Mouse (Mus musculus) CH12.LX (cell line): ENCODE measurements around the gene Kcnb1.

Source experiments
- CHD1 ChIP-seq: IDR thresholded peaks from 2 replicates; pipeline ENCODE4 v1.6.1; 2012; ENCODE audit warnings: low read depth, low read length, improper control_type of control experiment, inconsistent platforms
- CTCF ChIP-seq, 2 experiments: IDR thresholded peaks in 1 of 2; conservative IDR thresholded peaks in 1 of 2; 2 replicates each; pipeline ENCODE4 v1.5.1; 2011 to 2012; ENCODE audit warnings: low read depth in 2 of 2, low read length in 2 of 2, improper control_type of control experiment in 1 of 2, inconsistent platforms in 1 of 2, mild to moderate bottlenecking in 1 of 2, moderate library complexity in 1 of 2
- ELF1 ChIP-seq: IDR thresholded peaks from 2 replicates; pipeline ENCODE4 v1.6.1; 2014; ENCODE audit warnings: low read depth, mild to moderate bottlenecking, inconsistent platforms, low read length, improper control_type of control experiment
- EP300 ChIP-seq: IDR thresholded peaks from 2 replicates; pipeline ENCODE4 v1.6.1; 2011; ENCODE audit warnings: low read length, improper control_type of control experiment
- ETS1 ChIP-seq: conservative IDR thresholded peaks from 2 replicates; pipeline ENCODE4 v1.6.1; 2012; ENCODE audit warnings: low read depth, mild to moderate bottlenecking, inconsistent platforms, low read length, improper control_type of control experiment, moderate library complexity
- GABPA ChIP-seq: IDR thresholded peaks from 2 replicates; pipeline ENCODE4 v1.6.1; 2012; ENCODE audit warnings: low read depth, low read length, improper control_type of control experiment, inconsistent platforms; ENCODE audit not compliant: insufficient replicate concordance
- KAT2A ChIP-seq: IDR thresholded peaks from 2 replicates; pipeline ENCODE4 v1.6.1; 2012; ENCODE audit warnings: low read length, improper control_type of control experiment, inconsistent platforms; ENCODE audit not compliant: insufficient replicate concordance
- MAX ChIP-seq: IDR thresholded peaks from 2 replicates; pipeline ENCODE4 v1.6.1; 2011; ENCODE audit warnings: low read length, improper control_type of control experiment
- POLR2A ChIP-seq: IDR thresholded peaks from 2 replicates; pipeline ENCODE4 v1.6.1; 2011; ENCODE audit warnings: low read depth, mild to moderate bottlenecking, improper control_type of control experiment, low read length
- TCF12 ChIP-seq: IDR thresholded peaks from 2 replicates; pipeline ENCODE4 v1.6.1; 2014; ENCODE audit warnings: low read depth, mild to moderate bottlenecking, inconsistent platforms, low read length, improper control_type of control experiment
- UBTF ChIP-seq: IDR thresholded peaks from 2 replicates; pipeline ENCODE4 v1.6.1; 2012; ENCODE audit warnings: low read depth, mild to moderate bottlenecking, inconsistent platforms, low read length, improper control_type of control experiment, moderate library complexity
- USF1 ChIP-seq: IDR thresholded peaks from 2 replicates; pipeline ENCODE4 v1.6.1; 2014; ENCODE audit warnings: low read depth, mild to moderate bottlenecking, inconsistent platforms, low read length, improper control_type of control experiment
- ZC3H11A ChIP-seq: IDR thresholded peaks from 2 replicates; pipeline ENCODE4 v1.6.1; 2012; ENCODE audit warnings: low read depth, mild to moderate bottlenecking, inconsistent platforms, low read length, improper control_type of control experiment

GRCm38 (mm10) chr2:167220736-167221135 lies 30.8 kb upstream of the Kcnb1 start:
- TF ChIP-seq KAT2A: no peak
- no peak for TF ChIP-seq USF1
- TF ChIP-seq POLR2A: no peak
- no peak for TF ChIP-seq GABPA
- TF ChIP-seq ZC3H11A: no peak
- no peak for TF ChIP-seq EP300
- no peak for TF ChIP-seq CHD1
- no peak for TF ChIP-seq TCF12
- TF ChIP-seq ELF1: no peak
- TF ChIP-seq MAX: no peak
- no peak for TF ChIP-seq CTCF (conservative IDR thresholded peaks at IDR 0.05 in 1 of 2, IDR thresholded peaks at IDR 0.05 in 1 of 2; ENCODE audit: low read depth in 2 of 2, low read length in 2 of 2)
- TF ChIP-seq ETS1: no peak
- no peak for TF ChIP-seq UBTF
